Mouse (Mus musculus) embryo, embryonic 11.5 days (tissue): ENCODE results near the gene Lad1.

Source experiments
- DNase-seq: peaks from one replicate; pipeline ENCODE4 v3.0.0-alpha.2; 2012; ENCODE audit warnings: low read depth, low spot score

Lad1 gene

GRCm38 (mm10) chr1:135877248-135877647 lies 58.9 kb downstream of the Lad1 start:
- no peak for DNase-seq

DNA sequence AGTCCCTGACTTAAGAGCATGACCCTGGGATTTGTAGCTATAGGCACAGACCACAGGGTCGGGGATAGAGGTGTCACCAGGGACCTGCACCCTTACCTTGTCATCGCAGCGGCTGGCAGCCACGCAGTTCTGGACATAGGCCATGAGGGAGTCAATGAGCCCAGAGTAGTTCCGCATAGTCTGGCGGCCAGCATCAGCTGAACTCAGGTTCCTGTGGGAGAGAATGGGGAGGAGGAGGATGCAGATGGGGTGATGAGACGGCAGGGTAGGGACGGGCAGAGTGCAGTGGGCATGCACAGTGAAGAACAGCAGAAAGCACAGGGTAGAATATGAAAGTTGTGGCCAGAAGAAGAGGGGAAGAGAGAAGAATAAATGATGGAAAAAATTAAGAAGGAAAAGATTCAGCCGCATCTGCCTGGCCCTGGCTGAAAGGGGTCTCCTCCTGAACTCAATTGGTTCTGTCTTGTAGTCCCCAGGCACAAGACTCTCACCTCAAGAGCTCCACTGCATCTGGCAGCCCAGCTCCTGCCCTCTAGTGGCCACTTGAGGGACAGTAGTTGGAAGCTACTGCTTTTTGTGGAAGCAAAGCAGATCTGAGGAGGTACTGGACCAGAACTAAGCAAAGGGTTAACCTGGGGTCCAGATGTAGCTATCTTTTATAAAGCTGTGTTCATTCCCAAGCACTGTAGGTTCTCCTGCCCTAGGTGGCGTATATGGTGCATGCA lies 64.1 kb downstream of the Lad1 start:
- DNase-seq = peak; percentile 41
